Mouse (Mus musculus) ES-E14 (cell line): ENCODE measurements around the gene Olfr206.

ENCODE experiments used
- CHD2 ChIP-seq: IDR thresholded peaks from 2 replicates; pipeline ENCODE4 v1.6.1; 2014; ENCODE audit warnings: mild to moderate bottlenecking, low read depth, low read length, inconsistent platforms
- HCFC1 ChIP-seq: IDR thresholded peaks from 2 replicates; pipeline ENCODE4 v1.6.1; 2012; ENCODE audit warnings: low read length, inconsistent platforms, borderline replicate concordance; ENCODE audit not compliant: insufficient read depth

DNA sequence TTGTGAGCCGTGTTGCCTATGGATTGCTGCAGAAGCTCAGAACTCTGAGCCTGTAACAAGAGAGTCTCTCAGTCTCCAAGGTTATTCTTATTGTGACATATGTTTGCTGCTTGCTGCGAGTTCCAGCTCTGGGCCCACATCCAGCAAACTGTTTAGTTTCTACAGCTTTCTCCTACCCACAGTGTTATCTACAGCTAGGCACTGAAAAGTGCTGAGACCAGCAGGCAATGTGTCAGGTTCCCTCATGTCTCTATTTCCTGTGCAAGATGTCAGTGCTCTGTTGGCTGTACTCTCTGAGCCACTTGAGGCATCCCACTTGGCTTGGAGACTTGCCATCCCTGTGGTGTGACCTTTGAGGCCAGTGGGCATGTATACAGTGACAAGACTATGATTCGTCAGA is 44.3 kb upstream of the Olfr206 start:
- TF ChIP-seq HCFC1 (no peak), CHD2 (no peak)
